In genomic region chr10:121129000-121129925, GRCm38 (mm10) we compare ENCODE assay signal across 10 mouse cellular contexts.
DNase-seq lines count a peak whose midpoint lies in the region; ATAC-seq lines count a peak whose summit lies in the region.
"Had no signal": no experiment of that assay in that cellular context is flagged by ENCODE, and none has a peak within 500 bp of the region (broad histone marks: within the 10 kb centered on the region; RNA-seq: fewer than 3 reads in every experiment).

No protein-coding gene starts in this region.

- DNase-seq in cerebellum, postnatal 25 days: peak; percentile 35 to 62
- no peak for DNase-seq in cerebellum, adult 9-10 months
- peak; percentile 20 for DNase-seq in liver, embryonic 11.5 days (ENCODE audit: low spot score)
- DNase-seq in liver: no peak
- DNase-seq in lung, postnatal 10 days: peak; percentile 66
- DNase-seq in thymus, postnatal 14 days: no peak

- H3K27me3 ChIP-seq in liver, embryonic 11.5 days (replicated peaks; ENCODE audit: control insufficient read depth, insufficient read depth, low read length): no peaks in the 10 kb centered on the region
- no peaks in the 10 kb centered on the region for H3K27me3 ChIP-seq in heart, embryonic 13.5 days (replicated peaks)
- H3K27me3 ChIP-seq in forebrain, embryonic 15.5 days: no peaks in the 10 kb centered on the region
- H3K27me3 ChIP-seq: neural tube, embryonic 12.5 days; stomach, embryonic 15.5 days had no signal

- no peaks in the 10 kb centered on the region for H3K9me3 ChIP-seq in liver, embryonic 11.5 days (ENCODE audit: control insufficient read depth, low read length)
- H3K9me3 ChIP-seq in heart, embryonic 13.5 days: no peaks in the 10 kb centered on the region; the same call in 1 of the 2 replicates
- no peaks in the 10 kb centered on the region for H3K9me3 ChIP-seq in forebrain, embryonic 15.5 days
- H3K9me3 ChIP-seq: neural tube, embryonic 12.5 days; stomach, embryonic 15.5 days had no signal

- ATAC-seq in liver, embryonic 11.5 days (replicated peaks; ENCODE audit: low FRiP score): no peak
- ATAC-seq in heart, embryonic 13.5 days (ENCODE audit: extremely low read depth, insufficient number of reproducible peaks, low FRiP score, low TSS enrichment): no peak
- no peak for ATAC-seq in forebrain, embryonic 15.5 days (replicated peaks)

- no peaks in the 10 kb centered on the region for H3K4me1 ChIP-seq in liver, embryonic 11.5 days (replicated peaks; ENCODE audit: control insufficient read depth, insufficient read depth, low read length)
- H3K4me1 ChIP-seq in heart, embryonic 13.5 days: no peaks in the 10 kb centered on the region
- H3K4me1 ChIP-seq in forebrain, embryonic 15.5 days: peaks cover 5% of the 10 kb centered on the region; the same call in 1 of the 2 replicates
- H3K4me1 ChIP-seq: neural tube, embryonic 12.5 days; stomach, embryonic 15.5 days had no signal

- no peak overlapping the region for H3K4me2 ChIP-seq in liver, embryonic 11.5 days
- peak overlapping the region; percentile 20; the same call in 1 of the 2 replicates for H3K4me2 ChIP-seq in heart, embryonic 13.5 days
- H3K4me2 ChIP-seq in forebrain, embryonic 15.5 days (replicated peaks): no peak overlapping the region
- H3K4me2 ChIP-seq: neural tube, embryonic 12.5 days; stomach, embryonic 15.5 days had no signal

- 66% methylated on average over 20 of the region's 20 CpGs for WGBS in liver, embryonic 11.5 days
- WGBS in heart, embryonic 13.5 days: 45% methylated on average over 20 of the region's 20 CpGs
- 50% methylated on average over 20 of the region's 20 CpGs for WGBS in forebrain, embryonic 15.5 days

- H3K9ac ChIP-seq in liver, embryonic 11.5 days (ENCODE audit: low read depth, low read length): no peak overlapping the region
- H3K9ac ChIP-seq in heart, embryonic 13.5 days: no peak overlapping the region
- no peak overlapping the region for H3K9ac ChIP-seq in forebrain, embryonic 15.5 days (replicated peaks)
- H3K9ac ChIP-seq: neural tube, embryonic 12.5 days; stomach, embryonic 15.5 days had no signal

- no peak overlapping the region for H3K27ac ChIP-seq in liver, embryonic 11.5 days (ENCODE audit: low read depth, low read length)
- H3K27ac ChIP-seq in heart, embryonic 13.5 days (replicated peaks): no peak overlapping the region
- no peak overlapping the region for H3K27ac ChIP-seq in forebrain, embryonic 15.5 days (replicated peaks)
- H3K27ac ChIP-seq: neural tube, embryonic 12.5 days; stomach, embryonic 15.5 days had no signal

- no peak overlapping the region for H3K4me3 ChIP-seq in liver, embryonic 11.5 days (ENCODE audit: low read depth, low read length)
- H3K4me3 ChIP-seq in heart, embryonic 13.5 days: no peak overlapping the region
- no peak overlapping the region for H3K4me3 ChIP-seq in forebrain, embryonic 15.5 days
- H3K4me3 ChIP-seq: neural tube, embryonic 12.5 days; stomach, embryonic 15.5 days had no signal

- H3K36me3 ChIP-seq in liver, embryonic 11.5 days (ENCODE audit: control insufficient read depth, insufficient read depth, low read length): no peaks in the 10 kb centered on the region
- H3K36me3 ChIP-seq in heart, embryonic 13.5 days: no peaks in the 10 kb centered on the region
- no peaks in the 10 kb centered on the region for H3K36me3 ChIP-seq in forebrain, embryonic 15.5 days
- H3K36me3 ChIP-seq: neural tube, embryonic 12.5 days; stomach, embryonic 15.5 days had no signal

Comparison
In these comparisons a context has a peak if more than half of its experiments do, and no peak if none do; other contexts are left out.
1. DNase-seq: peak in cerebellum, postnatal 25 days (2 of 2), liver, embryonic 11.5 days (single experiment) and lung, postnatal 10 days (single experiment); none in cerebellum, adult 9-10 months (single experiment), liver (single experiment) and thymus, postnatal 14 days (single experiment).